In the genomic region with DNA sequence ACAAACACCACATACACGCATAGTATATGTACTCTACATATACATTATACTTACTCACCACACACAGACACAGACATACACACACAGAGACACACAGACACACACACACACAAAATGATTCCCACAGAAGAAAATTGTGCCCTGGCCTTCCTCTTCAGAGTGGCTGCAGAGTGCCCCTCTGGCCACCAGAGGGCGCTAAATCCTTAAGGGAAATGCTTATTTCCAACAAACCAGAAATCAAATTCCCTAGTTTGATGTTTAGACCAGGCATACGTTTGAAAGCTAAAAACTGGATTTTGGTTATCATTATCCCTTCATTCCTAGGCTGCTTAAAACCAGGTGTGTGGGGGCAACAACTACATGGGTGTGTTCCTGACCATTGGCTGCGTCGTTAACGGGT, we compare ENCODE assay signal across 8 mouse cellular contexts.
DNase-seq lines count a peak whose midpoint lies in the region; ATAC-seq and TF ChIP-seq lines count a peak whose summit lies in the region.

No protein-coding gene starts in this region.

- no peak overlapping the region for H3K9ac ChIP-seq in neural tube, embryonic 15.5 days (replicated peaks)
- no peak overlapping the region for H3K9ac ChIP-seq in hindbrain, embryonic 15.5 days
- H3K9ac ChIP-seq in liver, adult 2 months (ENCODE audit: low read depth, low read length), result no peak overlapping the region

- H3K4me3 ChIP-seq in neural tube, embryonic 15.5 days (replicated peaks), result no peak overlapping the region
- H3K4me3 ChIP-seq in hindbrain, embryonic 15.5 days, result no peak overlapping the region
- H3K4me3 ChIP-seq in liver, adult 2 months (ENCODE audit: insufficient read depth, low read depth, low read length), result no peak overlapping the region

- H3K4me1 ChIP-seq in neural tube, embryonic 15.5 days, result peaks cover 10% of the 10 kb centered on the region
- H3K4me1 ChIP-seq in hindbrain, embryonic 15.5 days (replicated peaks), result peaks cover 6% of the 10 kb centered on the region
- H3K4me1 ChIP-seq in liver, adult 2 months (ENCODE audit: control insufficient read depth, insufficient read depth, low read length), result no peaks in the 10 kb centered on the region

- ATAC-seq in neural tube, embryonic 15.5 days (ENCODE audit: low FRiP score), result no peak
- ATAC-seq in common myeloid progenitor, adult 5-6 weeks (replicated peaks; ENCODE audit: low read depth, poor library complexity, severe bottlenecking), result peak; percentile 34
- peak; percentile 38; the same call in 1 of the 2 replicates for ATAC-seq in hindbrain, embryonic 15.5 days (ENCODE audit: low FRiP score, low read depth)
- ATAC-seq in granulocyte monocyte progenitor cell, adult 5-6 weeks (replicated peaks; ENCODE audit: poor library complexity, severe bottlenecking), result no peak; the same call in 1 of the 2 replicates

- H3K79me2 ChIP-seq in liver, adult 2 months (ENCODE audit: control insufficient read depth, insufficient read depth, low read length), result no peaks in the 10 kb centered on the region

- DNase-seq in neural tube, embryonic 10.5 days (ENCODE audit: extremely low spot score, low spot score), result peak; percentile 65
- peak; percentile 37 for DNase-seq in T-cell, adult 2 months (ENCODE audit: low spot score)
- peak; percentile 15 for DNase-seq in liver, adult 2 months (ENCODE audit: extremely low read depth, low read depth, low spot score)
- DNase-seq in ovary, postnatal 36 days (ENCODE audit: low spot score), result peak; percentile 40

- H3K36me3 ChIP-seq in neural tube, embryonic 15.5 days, result no peaks in the 10 kb centered on the region
- no peaks in the 10 kb centered on the region for H3K36me3 ChIP-seq in hindbrain, embryonic 15.5 days
- H3K36me3 ChIP-seq in liver, adult 2 months (ENCODE audit: control insufficient read depth, insufficient read depth, low read length), result no peaks in the 10 kb centered on the region

- H3K27ac ChIP-seq in neural tube, embryonic 15.5 days (replicated peaks), result no peak overlapping the region
- no peak overlapping the region for H3K27ac ChIP-seq in hindbrain, embryonic 15.5 days (replicated peaks)
- H3K27ac ChIP-seq in liver, adult 2 months (replicated peaks; ENCODE audit: insufficient read depth, low read depth, low read length), result no peak overlapping the region

- H3K9me3 ChIP-seq in neural tube, embryonic 15.5 days (replicated peaks), result no peaks in the 10 kb centered on the region
- no peaks in the 10 kb centered on the region for H3K9me3 ChIP-seq in hindbrain, embryonic 15.5 days

- 45% methylated on average over 6 of the region's 6 CpGs for WGBS in neural tube, embryonic 15.5 days
- WGBS in hindbrain, embryonic 15.5 days, result 48% methylated on average over 6 of the region's 6 CpGs
- WGBS in liver, adult 2 months, result 45% methylated on average over 6 of the region's 6 CpGs

- 0 out of 2 replicates have a peak, but pooled peaks cover 3% of the 10 kb centered on the region for H3K27me3 ChIP-seq in neural tube, embryonic 15.5 days (replicated peaks)
- no peaks in the 10 kb centered on the region for H3K27me3 ChIP-seq in hindbrain, embryonic 15.5 days
- no peaks in the 10 kb centered on the region for H3K27me3 ChIP-seq in liver, adult 2 months (ENCODE audit: control insufficient read depth, insufficient read depth, low read length)

- no peak overlapping the region for H3K4me2 ChIP-seq in neural tube, embryonic 15.5 days
- no peak overlapping the region for H3K4me2 ChIP-seq in hindbrain, embryonic 15.5 days

- TF ChIP-seq POLR2A in liver, adult 2 months (IDR thresholded peaks at IDR 0.05; ENCODE audit: extremely low read depth, insufficient read depth, low read length), result no peak

- TF ChIP-seq CTCF in liver, adult 2 months (IDR thresholded peaks at IDR 0.05; ENCODE audit: low read depth, low read length), result peak; percentile 90

Comparison
In these comparisons a context has a peak if more than half of its experiments do, and no peak if none do; other contexts are left out.
1. DNase-seq: peak in every context shown above with its lines; median percentile 65 in neural tube, embryonic 10.5 days; 40 in ovary, postnatal 36 days; 37 in T-cell, adult 2 months; 15 in liver, adult 2 months.
2. ATAC-seq: peak in common myeloid progenitor, adult 5-6 weeks (single experiment) and hindbrain, embryonic 15.5 days (single experiment); none in neural tube, embryonic 15.5 days (single experiment) and granulocyte monocyte progenitor cell, adult 5-6 weeks (single experiment).